Mouse (Mus musculus): ENCODE measurements around the gene Cort. TPM values are rescaled to one million over a fixed set of nuclear protein-coding genes. Genes with fewer than 3 reads are reported as not detected.
"Not testable (repeated sequence)": the region's sequence is repeated elsewhere in the genome, so short reads cannot be mapped to it uniquely, and the experiment has no call there.

The Cort gene
- not detected in 2 replicates for polyA plus RNA-seq (2012; rRNA removed)

DNA sequence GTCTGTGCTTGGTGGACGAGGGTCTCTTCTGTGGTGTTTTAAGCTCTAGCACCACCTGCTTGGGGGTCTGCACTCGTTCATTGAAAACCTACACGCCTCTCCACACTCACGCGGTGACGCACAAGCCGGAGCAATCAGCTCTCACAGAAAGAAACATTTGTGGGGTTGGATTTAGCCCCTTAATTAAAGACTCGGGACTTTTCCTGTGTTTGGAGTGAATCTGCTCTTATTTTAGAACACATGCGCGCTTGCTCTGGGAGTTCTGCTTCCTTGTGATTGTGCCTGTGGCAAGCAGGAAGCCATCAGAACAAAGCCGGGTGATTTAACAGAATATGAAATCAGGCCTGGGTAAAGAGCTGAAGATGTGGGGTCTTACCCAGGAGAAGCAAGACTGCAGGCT lies at the start of gene Cort:
Gene Cort (minus strand): TSS at position 101 of the 400 bp plus-strand sequence.
- H3K4me1 ChIP-seq (ENCODE audit: control insufficient read depth, insufficient read depth, insufficient read length, low read length) = peaks cover 2% of the 10 kb centered on the region
- TF ChIP-seq CTCF (IDR thresholded peaks at IDR 0.05; ENCODE audit: extremely low read depth, insufficient read length, insufficient replicate concordance, low read depth, low read length) = no peak
- TF ChIP-seq POLR2A (IDR thresholded peaks at IDR 0.05; ENCODE audit: low read depth, low read length) = no peak
- no peaks in the 10 kb centered on the region for H3K27me3 ChIP-seq (ENCODE audit: control insufficient read depth, insufficient read depth, low read length)
- no peak within 1 kb of the TSS for H3K27ac ChIP-seq (ENCODE audit: insufficient read depth, low read depth, low read length)
- H3K4me3 ChIP-seq (ENCODE audit: low read depth, low read length) = no peak within 1 kb of the TSS
- peaks cover 2% of the 10 kb centered on the region; the same call in 1 of the 2 replicates for H3K36me3 ChIP-seq (ENCODE audit: control insufficient read depth, insufficient read depth, low read length)
- 93% methylated on average over 11 of the region's 11 CpGs for WGBS

DNA sequence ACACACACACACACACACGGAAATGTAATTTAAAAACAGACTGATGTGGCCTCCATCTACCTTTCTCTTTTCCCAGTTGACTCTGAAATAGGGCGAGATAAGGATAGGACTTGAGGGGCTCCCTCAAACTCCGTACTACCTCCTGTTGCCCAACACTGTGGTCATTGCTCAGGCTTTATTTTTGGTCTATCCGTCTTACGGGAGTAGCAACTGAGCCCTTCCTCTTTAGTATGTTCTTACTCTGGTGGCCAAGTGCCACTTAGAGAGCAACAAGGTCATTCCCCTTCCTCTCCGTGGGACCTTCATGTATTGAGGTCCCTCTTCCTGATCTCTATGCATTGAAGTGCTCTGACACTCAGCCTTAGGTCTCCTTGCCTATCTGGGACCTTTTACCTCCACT lies 47.1 kb upstream of the Cort start:
- no peak for TF ChIP-seq CTCF (IDR thresholded peaks at IDR 0.05; ENCODE audit: extremely low read depth, insufficient read length, insufficient replicate concordance, low read depth, low read length)
- 79% methylated on average over 6 of the region's 6 CpGs for WGBS
- Histone ChIP-seq H3K27ac (ENCODE audit: insufficient read depth, low read depth, low read length) (no peak overlapping the region), H3K36me3 (ENCODE audit: control insufficient read depth, insufficient read depth, low read length) (no peaks in the 10 kb centered on the region; the same call in 1 of the 2 replicates), H3K4me3 (ENCODE audit: low read depth, low read length) (no peak overlapping the region), H3K27me3 (ENCODE audit: control insufficient read depth, insufficient read depth, low read length) (no peaks in the 10 kb centered on the region), H3K4me1 (ENCODE audit: control insufficient read depth, insufficient read depth, insufficient read length, low read length) (peaks cover 29% of the 10 kb centered on the region)

DNA sequence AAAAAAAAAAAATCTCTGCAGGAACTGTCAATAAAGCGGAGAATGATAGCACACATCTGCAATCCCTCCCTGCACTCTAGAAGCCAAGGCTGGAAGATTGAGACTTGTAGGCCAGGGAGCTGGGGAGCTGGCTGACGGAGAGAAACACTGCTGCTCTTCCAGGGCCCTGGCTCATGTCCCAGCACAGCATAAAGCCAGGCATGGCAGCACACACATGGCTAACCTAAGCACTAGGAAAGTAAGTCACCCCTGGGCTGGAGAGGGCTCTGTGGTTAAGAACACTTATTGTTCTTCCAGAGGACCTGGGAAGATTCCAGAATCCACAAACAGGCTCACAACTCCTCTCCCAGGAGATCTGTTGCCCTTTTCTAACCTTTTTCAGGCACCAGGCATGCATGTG lies 46.1 kb upstream of the Cort start:
- Histone ChIP-seq H3K4me1 (ENCODE audit: control insufficient read depth, insufficient read depth, insufficient read length, low read length) (peaks cover 27% of the 10 kb centered on the region), H3K36me3 (ENCODE audit: control insufficient read depth, insufficient read depth, low read length) (no peaks in the 10 kb centered on the region), H3K27me3 (ENCODE audit: control insufficient read depth, insufficient read depth, low read length) (no peaks in the 10 kb centered on the region), H3K4me3 (ENCODE audit: low read depth, low read length) (no peak overlapping the region), H3K27ac (ENCODE audit: insufficient read depth, low read depth, low read length) (no peak overlapping the region)
- 72% methylated on average over 2 of the region's 2 CpGs for WGBS
- TF ChIP-seq CTCF (IDR thresholded peaks at IDR 0.05; ENCODE audit: extremely low read depth, insufficient read length, insufficient replicate concordance, low read depth, low read length) = no peak
- TF ChIP-seq POLR2A (IDR thresholded peaks at IDR 0.05; ENCODE audit: low read depth, low read length) = no peak

- no peak overlapping the region for H3K4me3 ChIP-seq (ENCODE audit: low read depth, low read length)
- H3K27ac ChIP-seq (ENCODE audit: insufficient read depth, low read depth, low read length) = peak overlapping the region; percentile 38; the same call in 1 of the 2 replicates
- H3K4me1 ChIP-seq (ENCODE audit: control insufficient read depth, insufficient read depth, insufficient read length, low read length) = peaks cover 25% of the 10 kb centered on the region
- TF ChIP-seq CTCF (IDR thresholded peaks at IDR 0.05; ENCODE audit: extremely low read depth, insufficient read length, insufficient replicate concordance, low read depth, low read length) (no peak), POLR2A (IDR thresholded peaks at IDR 0.05; ENCODE audit: low read depth, low read length) (no peak)
- WGBS = 88% methylated on average over 5 of the region's 5 CpGs
- no peaks in the 10 kb centered on the region for H3K27me3 ChIP-seq (ENCODE audit: control insufficient read depth, insufficient read depth, low read length)
- no peaks in the 10 kb centered on the region for H3K36me3 ChIP-seq (ENCODE audit: control insufficient read depth, insufficient read depth, low read length)
Observed at GRCm38 (mm10) chr4:149172083-149172482, 45.5 kb upstream of the Cort start.

DNA sequence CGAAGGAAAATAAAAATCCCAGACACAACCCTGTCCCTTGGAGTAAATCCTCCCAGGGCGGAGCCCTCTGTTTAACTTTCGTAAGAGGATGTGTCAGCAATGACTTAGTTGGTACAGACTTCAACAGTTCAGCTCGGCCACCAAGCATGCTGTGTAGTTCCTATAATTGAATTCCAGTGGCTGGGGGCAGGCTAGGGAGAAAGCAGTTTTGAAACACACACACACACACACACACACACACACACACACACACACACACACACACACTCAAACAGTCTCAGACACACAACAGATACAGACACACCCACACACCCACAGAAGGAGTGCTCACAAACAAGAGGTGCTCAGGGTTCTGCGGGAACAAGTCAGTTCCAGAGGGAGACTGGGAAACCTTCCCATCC lies 45.0 kb upstream of the Cort start:
- TF ChIP-seq CTCF (IDR thresholded peaks at IDR 0.05; ENCODE audit: extremely low read depth, insufficient read length, insufficient replicate concordance, low read depth, low read length) (no peak), POLR2A (IDR thresholded peaks at IDR 0.05; ENCODE audit: low read depth, low read length) (no peak)
- Histone ChIP-seq H3K36me3 (ENCODE audit: control insufficient read depth, insufficient read depth, low read length) (no peaks in the 10 kb centered on the region), H3K27me3 (ENCODE audit: control insufficient read depth, insufficient read depth, low read length) (no peaks in the 10 kb centered on the region), H3K4me1 (ENCODE audit: control insufficient read depth, insufficient read depth, insufficient read length, low read length) (peaks cover 25% of the 10 kb centered on the region), H3K4me3 (ENCODE audit: low read depth, low read length) (no peak overlapping the region), H3K27ac (ENCODE audit: insufficient read depth, low read depth, low read length) (peak overlapping the region; percentile 54)
- 23% methylated on average over 5 of the region's 5 CpGs for WGBS

DNA sequence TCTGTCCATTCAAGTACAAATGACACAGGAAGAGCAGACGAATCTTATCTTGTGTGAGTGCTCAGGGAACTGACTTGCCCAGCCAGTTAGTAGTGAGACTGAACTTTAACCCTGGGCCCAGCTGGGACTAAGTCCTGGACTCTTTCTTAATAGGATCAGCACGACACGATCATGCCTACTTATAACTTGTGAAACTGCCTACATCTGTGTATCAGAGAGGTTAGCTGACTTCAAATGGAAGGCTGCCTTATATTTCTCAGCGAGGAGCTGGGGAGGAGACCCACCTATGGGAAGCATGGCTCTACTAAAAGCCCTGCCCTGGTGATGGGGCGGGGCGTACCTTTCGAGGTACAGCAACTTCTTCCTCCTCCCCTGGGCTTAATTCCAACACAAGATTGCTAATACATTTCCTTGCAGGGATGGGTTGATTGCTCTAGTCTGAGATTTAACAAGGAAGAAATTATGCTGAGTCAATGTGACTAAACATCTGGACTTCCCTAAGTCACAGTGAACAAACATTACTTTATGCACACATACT lies 43.9 kb upstream of the Cort start:
- Histone ChIP-seq H3K4me3 (ENCODE audit: low read depth, low read length) (no peak overlapping the region), H3K27me3 (ENCODE audit: control insufficient read depth, insufficient read depth, low read length) (no peaks in the 10 kb centered on the region), H3K4me1 (ENCODE audit: control insufficient read depth, insufficient read depth, insufficient read length, low read length) (peaks cover 23% of the 10 kb centered on the region), H3K36me3 (ENCODE audit: control insufficient read depth, insufficient read depth, low read length) (peaks cover under 1% of the 10 kb centered on the region; the same call in 1 of the 2 replicates), H3K27ac (ENCODE audit: insufficient read depth, low read depth, low read length) (peak overlapping the region; percentile 100)
- 13% methylated on average over 7 of the region's 7 CpGs for WGBS
- TF ChIP-seq CTCF (IDR thresholded peaks at IDR 0.05; ENCODE audit: extremely low read depth, insufficient read length, insufficient replicate concordance, low read depth, low read length) (no peak), POLR2A (IDR thresholded peaks at IDR 0.05; ENCODE audit: low read depth, low read length) (no peak)

GRCm38 (mm10) chr4:149169926-149170325 lies 43.4 kb upstream of the Cort start:
- H3K27ac ChIP-seq (ENCODE audit: insufficient read depth, low read depth, low read length) = peak overlapping the region; percentile 100
- WGBS = 35% methylated on average over 7 of the region's 8 CpGs
- not testable (repeated sequence) for H3K27me3 ChIP-seq (ENCODE audit: control insufficient read depth, insufficient read depth, low read length); H3K36me3 ChIP-seq (ENCODE audit: control insufficient read depth, insufficient read depth, low read length)
- H3K4me3 ChIP-seq (ENCODE audit: low read depth, low read length) = peak overlapping the region; percentile 1; the same call in 1 of the 2 replicates
- peaks cover 22% of the 10 kb centered on the region for H3K4me1 ChIP-seq (ENCODE audit: control insufficient read depth, insufficient read depth, insufficient read length, low read length)
